Mouse (Mus musculus) ovary, postnatal 14 days (tissue): ENCODE data around the gene Fam114a2.
"Not testable (repeated sequence)": the region's sequence is repeated elsewhere in the genome, so short reads cannot be mapped to it uniquely, and the experiment has no call there.

Source experiments
- DNase-seq: peaks from one replicate; pipeline ENCODE4 v3.0.0; 2022; ENCODE audit warnings: low spot score

Fam114a2 gene

DNA sequence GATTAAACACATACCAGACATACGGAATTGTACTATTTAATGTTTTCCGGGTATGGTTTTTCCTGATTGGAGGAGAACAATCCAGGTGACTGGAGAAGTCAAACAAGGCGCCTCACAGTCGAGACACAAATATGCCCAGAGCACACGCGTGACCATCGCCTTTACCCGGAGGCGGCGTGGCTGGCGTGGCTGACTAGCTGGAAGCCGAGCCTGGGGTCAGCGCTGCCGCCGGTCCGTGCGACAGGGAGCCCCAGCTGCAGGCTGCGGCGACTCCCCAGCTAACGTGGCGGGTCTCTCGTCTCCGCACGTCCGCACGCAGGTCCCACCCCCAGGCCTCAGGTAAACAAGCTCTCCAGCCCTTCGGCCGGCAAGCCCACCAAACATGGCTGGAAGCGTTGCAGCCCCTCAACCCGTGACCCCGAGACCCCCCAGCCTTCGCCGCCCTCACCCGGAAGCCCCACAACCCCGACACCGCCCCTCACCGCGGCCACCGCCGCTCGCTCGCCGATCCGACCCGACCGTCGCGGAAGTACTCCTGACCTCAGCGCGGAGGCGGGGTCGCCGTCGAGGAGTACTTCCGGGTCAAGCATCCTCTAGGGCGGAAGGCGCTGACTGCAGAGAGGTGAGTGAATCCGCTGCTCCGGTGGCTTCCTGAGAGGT is at the start of gene Fam114a2, which contains the start of gene Mfap3:
Gene Fam114a2 (minus strand): TSS at position 527 of the 660 bp plus-strand sequence.
Gene Mfap3 (plus strand): TSS at position 574 of the 660 bp plus-strand sequence.
- DNase-seq = peak; percentile 92

DNA sequence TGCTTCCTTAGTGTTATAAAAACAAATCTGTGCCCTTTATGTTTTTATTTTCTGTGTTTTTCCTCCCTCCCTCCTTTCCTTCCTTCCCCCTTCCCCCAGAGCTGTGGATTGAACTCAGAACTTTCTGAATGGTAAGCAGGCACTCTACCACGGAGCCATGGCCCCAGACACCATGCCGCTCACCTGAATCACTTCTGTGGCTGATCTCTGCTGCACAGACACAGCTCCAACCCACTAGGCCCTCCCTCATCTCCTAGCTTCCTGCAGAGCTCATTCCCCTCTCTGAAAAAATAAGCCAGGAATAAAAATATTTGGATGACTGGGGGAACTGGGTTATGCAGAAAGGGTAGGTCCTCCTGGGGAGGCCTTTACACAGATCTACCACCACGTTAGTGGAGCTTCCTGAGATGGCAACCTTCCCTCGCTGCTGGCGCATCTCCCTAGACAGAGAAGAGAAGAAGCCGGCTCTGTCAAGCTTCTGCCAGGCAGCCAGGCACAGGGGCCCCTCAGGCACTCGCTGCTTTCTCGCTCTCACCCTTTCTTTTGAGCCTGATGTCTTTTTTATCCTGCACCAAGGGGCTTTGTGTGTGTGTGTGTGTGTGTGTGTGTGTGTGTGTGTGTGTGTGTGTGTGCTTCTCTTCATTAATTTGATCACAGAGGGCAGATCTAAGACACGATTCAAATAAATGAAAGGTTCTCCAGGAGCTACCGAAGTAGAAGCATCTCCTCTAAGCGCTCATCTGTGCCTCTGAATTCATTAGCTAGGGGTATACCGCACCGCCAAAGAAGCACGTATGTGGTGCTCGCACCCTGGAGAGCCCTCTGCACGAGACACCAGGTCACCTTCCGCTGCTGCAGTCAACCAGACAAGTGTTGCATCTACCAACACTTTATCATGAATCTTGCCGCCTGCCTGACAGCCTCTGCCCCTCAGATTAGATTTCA is 47.9 kb upstream of the Fam114a2 start:
- no peak for DNase-seq

DNA sequence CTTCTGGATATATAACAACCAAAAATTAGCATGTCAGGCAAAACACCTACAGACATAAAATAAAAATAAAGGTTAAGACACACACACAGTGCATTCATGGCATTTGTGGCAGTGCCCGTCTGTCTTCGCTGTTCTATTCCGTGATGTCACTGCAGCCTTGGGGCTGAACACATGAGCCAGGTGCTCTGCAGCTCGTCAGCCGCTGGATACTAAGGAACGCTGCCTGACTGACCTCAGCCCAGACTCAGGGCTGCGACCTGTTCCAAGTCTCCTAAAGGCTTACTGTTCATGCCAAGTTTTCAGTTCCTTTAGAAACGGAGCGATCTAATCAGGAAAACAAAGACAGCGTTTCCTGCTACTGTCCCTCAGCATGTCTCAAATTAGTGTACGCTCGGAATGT is 46.1 kb upstream of the Fam114a2 start:
- DNase-seq = no peak

DNA sequence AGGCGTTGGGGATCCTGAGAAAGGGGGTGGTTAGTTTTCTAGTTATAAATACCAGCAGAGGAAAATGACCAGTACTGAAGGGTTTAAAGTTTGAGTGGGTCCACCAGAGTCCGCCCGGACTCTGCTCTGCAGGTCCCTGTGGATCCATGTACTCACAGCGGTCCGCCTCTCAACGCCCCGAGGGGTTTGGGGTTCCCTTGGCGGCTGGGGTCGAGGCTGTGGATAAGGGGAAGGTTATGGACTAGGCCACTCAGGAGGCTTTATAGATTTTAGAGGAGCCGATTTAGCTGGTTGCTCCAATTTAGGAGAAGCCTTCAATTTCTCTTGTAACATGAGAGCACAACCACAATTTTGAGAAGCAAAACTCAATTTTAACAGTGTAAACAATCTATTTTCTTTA is 39.5 kb upstream of the Fam114a2 start:
- not testable (repeated sequence) for DNase-seq

DNA sequence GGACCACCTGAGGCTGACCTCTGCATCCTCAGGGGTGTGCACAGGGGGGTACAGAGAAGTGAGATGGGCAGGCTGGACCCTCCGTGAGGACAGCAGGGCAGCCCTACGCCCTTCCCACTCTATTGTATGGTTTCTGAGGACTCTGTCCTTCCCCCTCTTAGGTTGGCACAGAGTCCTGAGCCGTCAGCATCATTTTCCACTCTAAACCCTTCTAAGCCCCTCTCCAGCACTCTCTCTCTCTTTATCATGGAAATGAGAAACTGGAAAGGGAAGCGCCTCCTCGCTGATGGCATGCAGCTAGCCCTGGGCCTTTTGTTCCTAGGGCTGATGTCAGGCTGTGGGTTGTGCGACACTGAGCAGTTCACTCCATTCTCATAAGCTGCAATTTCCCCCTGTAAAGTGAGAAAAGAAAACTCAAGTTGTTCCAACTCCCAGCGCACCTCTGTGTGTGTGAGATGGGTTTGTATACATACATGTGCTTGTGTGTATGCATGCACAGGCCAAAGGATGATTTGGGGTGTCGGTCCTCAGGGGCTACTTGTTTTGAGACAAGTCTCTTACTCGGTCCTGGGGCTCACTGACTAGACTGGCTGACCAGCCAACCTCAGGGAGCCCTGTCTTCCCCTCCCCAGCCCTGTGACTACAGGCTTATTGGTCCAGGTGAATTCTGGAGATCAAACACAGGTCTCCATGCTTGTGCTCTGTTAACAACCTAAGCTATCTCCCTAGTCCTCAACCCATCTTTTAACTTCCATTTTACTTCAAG is 34.8 kb upstream of the Fam114a2 start:
- DNase-seq = no peak

DNA sequence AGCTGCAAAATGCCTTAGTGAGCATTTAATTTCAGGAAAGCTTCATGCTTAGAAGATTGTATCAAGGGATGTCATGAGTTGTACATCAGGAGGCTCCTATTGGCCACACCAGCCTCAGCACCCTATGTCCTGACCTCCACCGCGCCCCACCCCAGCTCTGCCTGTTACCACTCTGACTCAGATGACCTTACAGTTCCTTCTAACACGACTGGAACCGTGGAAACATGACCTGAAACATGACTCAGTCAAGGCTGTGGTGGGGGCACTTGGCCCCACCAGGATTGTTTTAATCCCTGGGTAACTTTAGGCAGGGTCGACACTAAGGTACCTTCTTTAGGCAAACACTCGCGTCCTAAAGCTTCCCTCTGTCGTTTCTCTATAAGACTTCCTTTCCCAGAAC is 32.6 kb upstream of the Fam114a2 start:
- DNase-seq = no peak

DNA sequence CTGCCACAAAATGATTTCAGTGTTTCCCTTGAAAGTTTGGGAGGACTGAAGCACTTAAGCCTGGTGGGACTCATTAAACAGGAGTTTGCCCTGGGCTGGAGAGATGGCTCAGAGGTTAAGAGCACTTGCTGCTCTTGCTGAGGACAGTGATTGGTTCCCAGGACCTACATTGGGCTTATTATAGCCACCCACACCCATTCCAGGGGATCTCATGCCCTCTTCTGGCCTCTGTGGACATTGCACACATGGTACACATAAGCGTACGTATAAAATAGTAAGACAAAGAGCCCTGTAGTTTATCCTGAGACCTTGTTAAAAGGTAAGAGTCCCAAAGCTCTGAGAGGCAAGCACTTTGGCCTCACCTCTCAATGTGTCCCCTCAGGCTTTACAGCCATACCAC is 31.8 kb upstream of the Fam114a2 start:
- no peak for DNase-seq

DNA sequence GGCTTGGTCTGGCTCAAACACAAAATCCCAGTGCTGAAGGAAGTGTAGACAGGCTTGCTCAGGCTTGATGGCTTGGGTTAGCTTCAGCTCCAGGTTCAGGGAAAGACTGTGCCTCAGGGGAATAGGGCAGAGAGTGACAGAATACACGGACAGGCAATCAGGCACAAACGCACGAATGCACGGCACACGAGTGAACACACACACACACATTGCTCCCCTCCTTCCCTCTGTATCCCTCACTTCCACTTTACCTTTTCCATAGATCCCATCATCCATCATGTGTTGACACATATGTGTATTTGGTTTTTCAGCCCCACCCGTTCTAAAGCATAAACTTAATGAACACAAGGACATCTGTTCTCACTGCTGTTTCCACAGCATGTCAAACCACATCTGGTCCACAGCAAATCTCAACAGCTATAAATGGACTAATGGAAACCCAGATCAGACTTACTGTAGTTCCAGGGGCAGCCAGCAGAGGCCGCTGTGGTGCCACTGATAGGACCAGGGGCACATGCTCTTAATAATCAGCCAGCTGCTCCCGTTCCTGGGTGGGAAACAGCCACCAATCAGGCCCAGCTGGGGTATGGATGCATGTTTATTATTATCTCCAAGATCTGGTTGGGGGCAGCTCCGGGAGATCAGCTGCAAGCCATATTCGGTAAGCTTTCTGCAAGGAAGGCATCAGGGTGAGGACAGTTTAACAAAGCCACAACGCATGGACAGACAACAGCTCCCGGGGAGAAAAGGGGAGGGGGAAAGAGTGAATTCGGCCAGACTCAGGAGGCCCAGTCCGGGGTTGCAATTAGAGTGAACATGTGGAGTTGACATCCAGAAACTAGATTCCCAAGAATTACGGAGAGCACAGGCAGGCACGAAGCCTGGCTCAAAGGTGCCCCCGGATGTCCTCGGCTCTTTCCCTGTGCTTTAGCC is 30.5 kb upstream of the Fam114a2 start:
- peak; percentile 84 for DNase-seq

DNA sequence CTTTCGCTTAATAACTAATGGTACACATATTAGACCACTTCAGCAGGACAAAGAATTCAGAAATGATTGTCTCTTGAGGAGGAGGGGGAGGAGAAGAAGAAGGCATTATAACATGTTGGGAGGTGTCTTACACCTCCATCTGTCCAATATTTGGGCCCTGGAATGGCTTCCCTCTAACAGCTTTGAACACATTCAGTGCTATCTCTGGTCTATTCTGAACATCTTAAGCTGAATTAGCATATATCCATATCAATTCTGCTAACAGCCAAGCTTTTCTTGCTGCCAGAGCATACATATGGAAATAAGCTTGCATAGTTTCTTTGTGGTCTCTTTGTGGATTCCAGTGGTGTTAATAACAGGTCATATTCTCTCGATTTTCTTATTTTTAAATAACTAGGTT is 22.3 kb upstream of the Fam114a2 start:
- DNase-seq = no peak

DNA sequence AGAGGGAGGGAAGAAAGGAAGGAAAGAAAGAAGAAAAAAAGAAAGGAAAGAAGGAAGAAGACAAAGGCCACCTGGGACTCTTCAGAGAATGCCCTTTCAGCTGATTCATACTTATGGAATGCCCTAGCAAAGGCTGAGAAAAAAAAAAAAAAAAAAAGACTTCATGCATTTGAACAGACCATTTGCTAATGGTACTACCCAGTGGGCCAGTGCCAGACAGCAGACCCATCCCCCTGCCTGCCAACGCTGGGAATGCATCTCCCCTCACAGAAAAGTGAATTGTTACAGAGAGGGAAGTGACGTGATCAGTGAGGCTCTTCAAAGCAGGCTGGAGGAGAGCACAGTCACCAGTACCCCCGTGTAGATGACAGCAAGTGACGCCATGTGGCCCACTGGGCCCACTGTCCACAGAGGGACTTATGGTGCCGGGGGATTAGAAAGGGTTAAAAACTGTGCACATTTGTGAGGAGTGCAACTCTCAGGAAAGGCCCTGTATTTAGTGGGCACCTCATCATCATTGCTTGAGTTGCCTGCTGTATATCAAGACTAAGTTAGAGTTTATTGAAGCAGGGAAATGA is 21.5 kb upstream of the Fam114a2 start:
- no peak for DNase-seq

DNA sequence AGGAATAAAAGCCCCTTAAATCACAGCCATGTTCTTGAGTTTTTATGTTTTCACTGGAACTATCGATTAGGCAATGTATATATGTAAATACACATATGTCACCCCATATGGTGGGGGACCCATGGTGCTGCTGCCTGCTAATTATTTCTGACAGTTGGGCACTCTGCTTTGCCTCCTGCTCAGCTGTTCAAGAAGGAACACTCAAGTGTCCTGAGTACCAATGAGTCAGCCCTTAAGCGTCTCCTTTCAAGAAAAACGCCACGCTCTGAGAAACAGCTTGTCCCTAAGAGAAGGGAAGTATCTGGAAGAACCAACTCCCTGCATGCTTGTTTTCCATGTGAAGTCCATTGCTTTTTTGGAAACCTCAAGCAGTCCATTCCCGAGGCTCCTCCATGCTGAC is 17.5 kb upstream of the Fam114a2 start:
- no peak for DNase-seq

DNA sequence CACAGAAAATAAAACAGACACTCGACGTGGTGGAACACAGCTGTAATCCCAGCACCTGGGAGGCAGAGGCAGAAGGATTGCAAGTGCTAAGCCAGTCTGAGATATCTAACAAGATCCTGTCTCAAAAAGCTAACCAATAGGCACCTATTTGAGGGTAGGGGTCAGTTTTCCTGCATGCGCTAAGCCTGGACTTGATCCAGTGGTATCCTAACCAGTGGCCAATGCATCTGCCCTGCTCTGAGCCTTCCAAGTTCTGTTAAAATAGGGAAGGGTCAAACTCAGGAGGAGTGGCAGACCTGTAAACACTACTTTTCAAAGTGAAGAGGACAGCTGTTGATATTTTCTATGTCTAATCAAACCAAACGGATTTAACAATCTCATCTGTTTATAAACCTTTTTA is 13.9 kb upstream of the Fam114a2 start:
- no peak for DNase-seq

DNA sequence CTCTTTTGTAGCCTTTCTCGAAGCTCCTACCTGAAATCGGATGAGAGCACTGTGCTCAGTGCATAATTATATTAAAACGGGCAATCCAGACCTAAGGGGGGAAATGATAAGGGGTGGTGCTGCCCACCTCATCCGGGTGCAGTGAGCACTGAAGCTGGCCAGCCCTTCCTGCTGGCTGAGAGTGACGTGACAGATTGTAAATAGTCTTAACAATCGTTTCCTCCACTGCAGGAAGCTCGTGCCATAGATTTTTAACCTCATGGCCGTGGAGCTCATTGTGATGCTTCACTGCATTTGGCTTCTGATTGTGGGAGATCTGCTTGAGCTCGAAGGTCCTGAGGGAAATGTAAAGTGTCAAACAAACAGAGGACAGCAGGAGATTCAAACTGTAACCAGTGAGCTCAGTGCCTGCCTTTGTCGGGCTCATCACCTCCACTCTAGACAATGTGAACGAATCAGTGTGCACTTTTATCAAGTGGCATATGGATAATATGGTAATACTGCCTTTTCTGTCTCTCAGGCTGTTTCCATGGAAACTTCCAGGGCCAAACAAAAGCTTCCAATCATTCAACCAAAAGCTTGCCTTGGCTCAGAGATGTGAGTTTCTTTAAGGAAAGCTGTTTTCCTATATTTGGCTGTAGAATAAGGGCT is 13.0 kb upstream of the Fam114a2 start:
- no peak for DNase-seq

DNA sequence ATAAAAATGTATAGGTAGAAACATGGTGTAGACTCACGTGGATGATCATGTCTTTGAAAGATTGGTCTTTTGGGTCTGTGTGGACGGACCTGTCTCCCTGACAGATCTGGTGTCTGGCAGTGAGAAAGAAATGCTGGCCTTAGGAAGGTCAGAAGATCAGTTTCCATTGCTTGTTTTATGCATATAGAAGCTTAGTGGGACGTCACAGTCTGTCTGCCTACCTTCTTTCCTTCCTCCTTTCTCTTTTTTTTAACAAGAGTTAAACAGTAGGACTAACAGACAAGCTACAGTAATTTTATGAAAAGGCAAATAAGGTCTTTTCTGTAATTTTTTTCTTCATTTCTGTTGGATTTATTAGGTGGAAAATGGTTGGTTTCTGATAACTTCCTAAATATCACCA is 10.7 kb upstream of the Fam114a2 start:
- no peak for DNase-seq

DNA sequence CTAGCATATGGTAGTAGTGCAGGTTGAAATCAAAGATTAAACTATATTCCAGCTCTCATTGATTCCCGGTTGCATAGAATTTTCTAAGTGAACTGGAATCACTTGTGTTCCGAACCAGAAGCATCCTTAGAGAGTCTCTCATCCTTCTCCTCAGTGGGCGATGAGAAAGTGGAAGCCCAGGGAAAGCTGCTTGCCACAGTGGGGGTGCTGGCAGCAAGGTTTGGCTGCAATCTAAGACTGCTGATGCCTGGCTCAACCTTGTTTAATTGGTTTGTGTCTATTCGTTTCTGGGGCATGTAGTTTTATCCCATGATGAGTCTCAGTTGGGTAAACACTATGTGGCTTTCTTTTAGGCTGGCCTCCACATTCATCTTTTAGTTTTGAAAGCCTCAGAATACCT is 9.1 kb upstream of the Fam114a2 start:
- no peak for DNase-seq

DNA sequence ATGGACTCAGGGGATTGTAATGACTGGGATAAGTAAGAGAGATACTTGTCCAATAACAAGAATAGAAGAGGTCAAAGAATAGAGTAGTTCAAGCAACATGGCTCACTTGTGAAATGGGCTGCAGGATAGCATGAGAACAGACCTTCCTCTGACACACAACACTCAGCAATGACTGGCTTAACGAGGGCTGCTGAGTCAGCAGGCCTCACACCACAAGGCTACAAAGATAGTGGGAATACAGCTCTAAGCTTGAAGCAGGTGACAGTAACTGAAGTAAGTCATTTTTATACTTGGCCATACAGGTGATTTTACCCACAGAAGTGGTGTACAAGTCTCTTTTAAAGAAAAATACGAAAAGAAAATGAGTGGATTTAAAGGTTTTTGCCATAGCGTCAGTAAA is 7.5 kb upstream of the Fam114a2 start:
- no peak for DNase-seq

DNA sequence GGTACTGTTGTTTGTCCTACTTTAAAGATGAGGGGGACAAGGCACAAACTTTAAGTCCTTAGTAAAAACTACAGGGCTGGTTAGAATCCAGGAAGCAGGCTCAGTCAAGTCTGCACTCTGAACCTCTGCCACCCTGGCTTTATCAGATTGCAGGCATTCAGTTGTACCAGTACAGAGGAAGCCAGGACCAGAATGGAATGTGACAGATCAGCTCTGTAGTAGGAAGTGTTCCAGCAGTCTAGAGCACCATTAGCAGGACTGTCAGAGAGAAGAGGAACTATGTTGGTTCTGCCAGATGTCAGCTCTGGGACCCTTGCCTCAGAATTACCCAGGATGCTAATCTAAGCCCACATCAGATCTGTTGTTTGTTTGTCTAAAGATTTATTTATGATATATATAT is 6.2 kb upstream of the Fam114a2 start:
- DNase-seq = no peak

DNA sequence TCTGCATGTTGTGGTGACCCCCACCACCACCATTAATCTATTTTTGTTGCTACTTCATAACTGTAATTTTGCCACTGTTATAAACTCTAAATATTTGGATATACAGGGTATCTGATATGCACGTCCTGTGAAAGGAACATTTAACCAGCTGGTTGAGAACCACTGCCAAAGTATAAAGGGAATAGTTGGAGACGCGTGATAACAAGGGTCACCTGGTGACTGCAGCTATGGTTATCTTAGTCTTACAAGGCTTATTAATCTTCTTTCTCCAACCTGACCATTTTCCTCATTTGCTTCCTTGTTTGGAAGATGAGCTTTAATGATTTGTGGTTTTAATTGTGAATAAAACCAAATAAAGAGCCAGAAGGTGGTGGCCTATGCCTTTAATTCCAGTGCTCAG is 5.0 kb upstream of the Fam114a2 start:
- no peak for DNase-seq

DNA sequence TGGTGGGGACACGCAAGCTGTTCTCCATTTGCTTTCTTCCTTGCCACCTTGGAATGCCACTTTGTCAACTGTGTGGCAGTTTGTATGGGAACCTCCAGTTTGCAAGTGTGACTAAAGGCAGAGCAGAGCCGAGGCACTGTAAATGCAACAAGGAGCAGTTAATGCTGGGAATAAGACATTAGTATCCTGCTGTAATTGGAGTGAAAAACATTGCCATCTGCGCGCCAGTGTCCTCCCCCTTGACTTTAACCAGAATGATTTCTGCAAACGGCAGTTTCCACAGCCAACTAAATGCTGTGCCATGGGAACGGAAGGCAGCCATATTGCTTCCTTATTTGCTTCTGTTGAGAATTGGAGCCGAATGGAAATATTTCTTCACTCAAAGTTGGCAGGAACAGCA is 3.6 kb upstream of the Fam114a2 start:
- DNase-seq = no peak

DNA sequence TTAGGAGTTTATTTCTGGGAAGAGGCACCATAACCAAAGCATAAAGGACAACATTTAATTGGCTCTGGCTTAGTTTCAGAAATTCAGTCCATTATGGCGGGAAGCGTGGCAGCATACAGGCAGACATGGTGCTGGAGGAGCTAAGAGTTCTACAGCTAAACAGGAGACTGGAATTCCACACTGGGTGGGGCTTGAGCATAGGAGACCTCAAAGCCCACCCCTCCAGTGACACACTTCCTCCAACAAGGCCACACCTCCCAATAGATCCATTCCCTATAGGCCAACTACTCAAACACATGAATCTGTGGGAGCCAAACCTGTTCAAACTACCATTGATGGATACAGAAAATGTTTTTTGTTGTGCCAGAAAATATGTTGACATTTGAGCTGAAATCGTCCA is 2.8 kb upstream of the Fam114a2 start:
- DNase-seq = no peak

DNA sequence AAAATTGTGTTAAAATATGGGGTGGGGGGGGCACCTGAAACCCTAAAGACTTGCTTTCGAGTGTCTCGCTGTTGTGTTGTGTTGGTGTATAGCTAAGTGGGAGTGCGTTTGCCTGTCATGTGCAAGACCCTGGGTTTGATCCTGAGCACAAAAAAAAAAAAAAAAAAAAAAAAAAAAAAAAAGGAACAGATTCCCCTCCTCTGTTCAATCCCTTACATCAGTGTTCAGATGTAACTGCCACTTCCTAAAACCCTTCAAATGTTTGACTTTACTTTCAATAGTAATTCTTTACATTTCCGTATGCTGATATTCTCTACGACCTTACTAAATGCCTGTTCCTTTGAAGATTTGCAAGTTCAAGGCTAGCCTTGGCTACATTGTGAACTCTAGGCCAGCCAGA is 887 bp upstream of the Fam114a2 start:
- no peak for DNase-seq
